Mouse (Mus musculus): ENCODE measurements around the gene Folr2.

Gene Folr2

GRCm38 (mm10) chr7:101823758-101824630 lies 33.0 kb downstream of the Folr2 start:
- DNase-seq (ENCODE audit: low read depth, low spot score): no peak

- DNase-seq (ENCODE audit: low read depth, low spot score): no peak
Measured at GRCm38 (mm10) chr7:101822836-101823757, 33.9 kb downstream of the Folr2 start.

- no peak for DNase-seq (ENCODE audit: low read depth, low spot score)
Measured at GRCm38 (mm10) chr7:101821571-101822501, 35.2 kb downstream of the Folr2 start.

- no peak for DNase-seq (ENCODE audit: low read depth, low spot score)
Measured at GRCm38 (mm10) chr7:101820295-101821030, 36.5 kb downstream of the Folr2 start.

GRCm38 (mm10) chr7:101817861-101818401 lies 39.1 kb downstream of the Folr2 start, which contains the start of gene Phox2a:
Gene Phox2a (plus strand): TSS chr7:101818313.
- DNase-seq (ENCODE audit: low read depth, low spot score): no peak
